ENCODE assay signal across 8 mouse cellular contexts in the genomic region with DNA sequence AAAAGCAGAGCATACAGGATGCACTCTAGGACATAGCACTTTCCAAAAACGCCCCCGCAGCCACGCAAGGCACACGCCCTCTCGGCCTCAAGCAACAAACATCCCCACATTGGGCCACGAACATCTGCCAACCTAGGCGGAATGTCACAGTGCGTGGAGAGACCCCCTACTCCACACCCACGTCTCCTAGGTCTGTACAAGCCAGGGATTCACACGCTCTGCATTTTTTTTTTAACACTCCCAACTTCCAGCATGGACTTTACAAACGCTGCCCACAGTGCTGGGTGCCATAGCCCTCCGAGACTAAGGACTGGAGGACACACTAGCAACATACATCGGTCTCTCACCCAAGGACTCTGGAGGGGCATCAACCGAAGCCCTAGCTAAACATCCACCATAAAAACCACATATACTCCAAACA. TPM values are rescaled to one million over a fixed set of nuclear protein-coding genes. Genes with fewer than 3 reads are reported as not detected.
DNase-seq lines count a peak whose midpoint lies in the region; ATAC-seq lines count a peak whose summit lies in the region.

No protein-coding gene starts in this region.

- peak overlapping the region; percentile 90 for H3K27ac ChIP-seq in heart, embryonic 10.5 days
- no peak overlapping the region for H3K27ac ChIP-seq in hindbrain, embryonic 11.5 days (ENCODE audit: low read depth, low read length)
- peak overlapping the region; percentile 100 for H3K27ac ChIP-seq in lung, embryonic 16.5 days (ENCODE audit: low read length)

- H3K4me1 ChIP-seq in heart, embryonic 10.5 days, result peaks cover 78% of the 10 kb centered on the region
- H3K4me1 ChIP-seq in hindbrain, embryonic 11.5 days (replicated peaks; ENCODE audit: control insufficient read depth, insufficient read depth, low read length), result peaks cover 19% of the 10 kb centered on the region
- peaks cover 60% of the 10 kb centered on the region for H3K4me1 ChIP-seq in lung, embryonic 16.5 days (replicated peaks; ENCODE audit: control insufficient read depth, insufficient read depth, low read length)

- H3K4me3 ChIP-seq in heart, embryonic 10.5 days, result peak overlapping the region; percentile 73
- peak overlapping the region; percentile 59 for H3K4me3 ChIP-seq in hindbrain, embryonic 11.5 days (ENCODE audit: low read depth, low read length)
- H3K4me3 ChIP-seq in lung, embryonic 16.5 days (ENCODE audit: low read length), result peak overlapping the region; percentile 80

- H3K9me3 ChIP-seq in heart, embryonic 10.5 days, result no peaks in the 10 kb centered on the region
- H3K9me3 ChIP-seq in hindbrain, embryonic 11.5 days (ENCODE audit: control insufficient read depth, low read length), result no peaks in the 10 kb centered on the region
- no peaks in the 10 kb centered on the region for H3K9me3 ChIP-seq in lung, embryonic 16.5 days (ENCODE audit: control insufficient read depth, low read length)

- no peak for ATAC-seq in hindbrain, embryonic 11.5 days (ENCODE audit: low FRiP score)
- ATAC-seq in lung, embryonic 16.5 days (ENCODE audit: low read depth), result no peak

- H3K9ac ChIP-seq in hindbrain, embryonic 11.5 days (ENCODE audit: low read depth, low read length), result no peak overlapping the region
- peak overlapping the region; percentile 88 for H3K9ac ChIP-seq in lung, embryonic 16.5 days (ENCODE audit: low read length)

- H3K36me3 ChIP-seq in heart, embryonic 10.5 days, result 0 out of 2 replicates have a peak, but pooled peaks cover 2% of the 10 kb centered on the region
- no peaks in the 10 kb centered on the region for H3K36me3 ChIP-seq in hindbrain, embryonic 11.5 days (ENCODE audit: control insufficient read depth, insufficient read depth, low read length)
- peaks cover 5% of the 10 kb centered on the region for H3K36me3 ChIP-seq in lung, embryonic 16.5 days (ENCODE audit: control insufficient read depth, insufficient read depth, low read length)

- peaks cover 78% of the 10 kb centered on the region for H3K27me3 ChIP-seq in heart, embryonic 10.5 days (ENCODE audit: insufficient read depth, poor library complexity, severe bottlenecking)
- peaks cover 73% of the 10 kb centered on the region for H3K27me3 ChIP-seq in hindbrain, embryonic 11.5 days (ENCODE audit: control insufficient read depth, insufficient read depth, low read length)
- H3K27me3 ChIP-seq in lung, embryonic 16.5 days (ENCODE audit: control insufficient read depth, insufficient read depth, low read depth, low read length), result no peaks in the 10 kb centered on the region

- peak overlapping the region; percentile 98 for H3K4me2 ChIP-seq in hindbrain, embryonic 11.5 days (replicated peaks; ENCODE audit: low read depth, low read length)
- peak overlapping the region; percentile 94 for H3K4me2 ChIP-seq in lung, embryonic 16.5 days (ENCODE audit: low read depth, low read length)

- DNase-seq in heart, embryonic 10.5 days (ENCODE audit: low spot score), result no peak
- DNase-seq in heart, adult 8-10 months (ENCODE audit: low spot score), result no peak
- DNase-seq in R1 (ENCODE audit: low read depth, low spot score), result peak; percentile 25
- DNase-seq in hindbrain, embryonic 11.5 days (ENCODE audit: low spot score), result no peak
- no peak for DNase-seq in spleen, postnatal 36 days (ENCODE audit: low spot score in 2 of 2)
- DNase-seq in adrenal gland, postnatal 36 days, result no peak
- DNase-seq in thymus, postnatal 25 days, result no peak

- 3% methylated on average over 14 of the region's 14 CpGs for WGBS in heart, embryonic 10.5 days
- WGBS in hindbrain, embryonic 11.5 days, result 5% methylated on average over 14 of the region's 14 CpGs
- 6% methylated on average over 14 of the region's 14 CpGs for WGBS in lung, embryonic 16.5 days

RNA-seq across cellular contexts. Expression of a gene that starts 11.8 kb away (rescaled TPM):
- 11.3 and 17.3 TPM in 2 replicates for polyA plus RNA-seq in heart, embryonic 10.5 days (2016; fragmentation: Nextera tagmentation; extraction: Ambion mirVana)
- total RNA-seq in heart, adult 8-10 months (2022), result 10 to 100 TPM; 15.3 to 20.6 (median 17.3) TPM
- 20.3 and 21.7 TPM in 2 replicates for polyA plus RNA-seq in hindbrain, embryonic 11.5 days (2014; fragmentation: Nextera tagmentation; extraction: Ambion mirVana)
- 46.7 and 46.9 TPM in 2 replicates for polyA plus RNA-seq in lung, embryonic 16.5 days (2015; fragmentation: Nextera tagmentation; extraction: Ambion mirVana)
- 10 to 100 TPM; 21.7 to 30.4 TPM for total RNA-seq in adrenal gland, postnatal 36 days (2021)

RNA-seq across cellular contexts. Expression of a gene that starts 13.7 kb away (rescaled TPM):
- polyA plus RNA-seq in heart, embryonic 10.5 days (2016; fragmentation: Nextera tagmentation; extraction: Ambion mirVana), result 0.22 and 1.5 TPM in 2 replicates
- 1 to 10 TPM in 2 of 4 experiments, under 1 TPM in 2; 0.82 to 3.2 (median 1.5) TPM for total RNA-seq in heart, adult 8-10 months (2022)
- 1.0 and 1.1 TPM in 2 replicates for polyA plus RNA-seq in hindbrain, embryonic 11.5 days (2014; fragmentation: Nextera tagmentation; extraction: Ambion mirVana)
- polyA plus RNA-seq in lung, embryonic 16.5 days (2015; fragmentation: Nextera tagmentation; extraction: Ambion mirVana), result 3.0 and 3.9 TPM in 2 replicates
- 1 to 10 TPM; 1.5 to 2.9 TPM for total RNA-seq in adrenal gland, postnatal 36 days (2021)

RNA-seq across cellular contexts. Expression of a gene that starts 24.9 kb away (rescaled TPM):
- polyA plus RNA-seq in heart, embryonic 10.5 days (2016; fragmentation: Nextera tagmentation; extraction: Ambion mirVana), result 0.23 TPM in 1 of 2 replicates, not detected in the other
- total RNA-seq in heart, adult 8-10 months (2022), result not detected
- polyA plus RNA-seq in hindbrain, embryonic 11.5 days (2014; fragmentation: Nextera tagmentation; extraction: Ambion mirVana), result 0.15 TPM in 2 replicates
- 0.34 and 0.57 TPM in 2 replicates for polyA plus RNA-seq in lung, embryonic 16.5 days (2015; fragmentation: Nextera tagmentation; extraction: Ambion mirVana)
- total RNA-seq in adrenal gland, postnatal 36 days (2021), result not detected

RNA-seq across cellular contexts. Expression of a gene that starts 33.8 kb away (rescaled TPM):
- 55.7 and 63.4 TPM in 2 replicates for polyA plus RNA-seq in heart, embryonic 10.5 days (2016; fragmentation: Nextera tagmentation; extraction: Ambion mirVana)
- total RNA-seq in heart, adult 8-10 months (2022), result 10 to 100 TPM; 17.4 to 20.8 (median 18.7) TPM
- 51.6 and 57.0 TPM in 2 replicates for polyA plus RNA-seq in hindbrain, embryonic 11.5 days (2014; fragmentation: Nextera tagmentation; extraction: Ambion mirVana)
- 58.3 and 61.1 TPM in 2 replicates for polyA plus RNA-seq in lung, embryonic 16.5 days (2015; fragmentation: Nextera tagmentation; extraction: Ambion mirVana)
- 10 to 100 TPM; 39.0 to 40.0 TPM for total RNA-seq in adrenal gland, postnatal 36 days (2021)

RNA-seq across cellular contexts. Expression of a gene that starts 40.9 kb away (rescaled TPM):
- polyA plus RNA-seq in heart, embryonic 10.5 days (2016; fragmentation: Nextera tagmentation; extraction: Ambion mirVana), result 36.1 and 41.0 TPM in 2 replicates
- total RNA-seq in heart, adult 8-10 months (2022), result 10 to 100 TPM; 14.2 to 18.9 (median 16.2) TPM
- 23.5 and 27.9 TPM in 2 replicates for polyA plus RNA-seq in hindbrain, embryonic 11.5 days (2014; fragmentation: Nextera tagmentation; extraction: Ambion mirVana)
- polyA plus RNA-seq in lung, embryonic 16.5 days (2015; fragmentation: Nextera tagmentation; extraction: Ambion mirVana), result 69.5 and 70.6 TPM in 2 replicates
- total RNA-seq in adrenal gland, postnatal 36 days (2021), result 10 to 100 TPM; 79.0 to 83.7 TPM
